Mouse (Mus musculus): ENCODE results near the gene Fam208a. TPM values are rescaled to one million over a fixed set of nuclear protein-coding genes. Genes with fewer than 3 reads are reported as not detected.
A peak's percentile ranks its signal among the peaks of the same experiment; 100 is the strongest.

The Fam208a gene
- polyA plus RNA-seq, 1 experiment: 4.6 TPM

DNA sequence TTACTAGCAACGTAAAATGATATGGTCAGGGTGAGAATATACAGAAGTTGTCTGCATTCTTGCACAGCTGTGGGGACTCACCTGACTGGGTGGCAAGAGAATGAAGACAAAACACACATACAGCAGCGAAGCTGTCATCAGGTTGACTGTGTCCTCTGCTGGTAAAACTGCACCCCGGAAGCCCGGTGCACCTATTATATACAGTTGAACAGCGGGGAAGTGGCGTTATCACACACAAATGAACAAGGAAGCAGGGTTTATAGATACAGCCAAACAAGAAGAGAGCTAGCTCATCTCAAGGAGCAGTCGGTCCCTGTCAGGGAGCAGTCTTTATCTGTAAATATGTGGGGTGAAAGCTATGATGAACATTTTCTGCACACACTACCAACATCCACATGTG, 17.1 kb upstream of the Fam208a start:
- no peak for TF ChIP-seq CTCF (IDR thresholded peaks at IDR 0.05; ENCODE audit: extremely low read depth, insufficient read depth, insufficient read length, insufficient replicate concordance)
- no peak for TF ChIP-seq POLR2A (IDR thresholded peaks at IDR 0.05; ENCODE audit: low read depth, low read length)
- H3K27ac ChIP-seq (ENCODE audit: insufficient read depth, low read length): 0 out of 2 replicates have a peak overlapping the region, but pooled peaks have one; percentile 21
- 66% methylated on average over 7 of the region's 7 CpGs for WGBS
- H3K36me3 ChIP-seq (ENCODE audit: control insufficient read depth, insufficient read depth, low read length): no peaks in the 10 kb centered on the region
- no peak for DNase-seq (ENCODE audit: low read depth in 1 of 2, low spot score in 2 of 2)
- H3K4me1 ChIP-seq (ENCODE audit: control insufficient read depth, insufficient read depth, insufficient read length): peaks cover 16% of the 10 kb centered on the region; the same call in 1 of the 2 replicates
- no peaks in the 10 kb centered on the region for H3K27me3 ChIP-seq (ENCODE audit: control insufficient read depth, insufficient read depth, low read length)
- no peak overlapping the region for H3K4me3 ChIP-seq (ENCODE audit: extremely low read depth, insufficient read depth, insufficient read length)

DNA sequence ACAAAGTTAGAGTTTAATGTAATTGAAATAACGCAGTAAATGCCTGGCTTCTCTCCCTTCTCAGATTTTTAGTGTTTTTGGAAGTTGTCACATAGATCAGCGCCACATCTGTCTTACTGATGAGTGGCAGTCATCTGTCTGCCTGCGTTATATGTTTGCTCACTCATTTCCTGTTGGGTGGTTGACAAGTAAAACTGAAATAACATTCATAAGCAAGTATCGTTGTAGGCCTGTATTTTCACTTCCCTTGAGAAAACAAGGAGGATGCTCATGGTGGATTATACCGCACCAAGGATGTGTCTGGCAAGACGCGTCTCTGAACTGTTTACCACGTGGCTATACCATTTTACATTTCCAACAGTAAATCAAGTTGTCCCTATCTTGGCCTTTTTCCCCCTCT, 15.9 kb upstream of the Fam208a start:
- 32% methylated on average over 8 of the region's 8 CpGs for WGBS
- H3K4me1 ChIP-seq (ENCODE audit: control insufficient read depth, insufficient read depth, insufficient read length): peaks cover 16% of the 10 kb centered on the region; the same call in 1 of the 2 replicates
- H3K4me3 ChIP-seq (ENCODE audit: extremely low read depth, insufficient read depth, insufficient read length): no peak overlapping the region
- H3K36me3 ChIP-seq (ENCODE audit: control insufficient read depth, insufficient read depth, low read length): no peaks in the 10 kb centered on the region
- H3K27me3 ChIP-seq (ENCODE audit: control insufficient read depth, insufficient read depth, low read length): no peaks in the 10 kb centered on the region
- no peak for DNase-seq (ENCODE audit: low read depth in 1 of 2, low spot score in 2 of 2)
- peak overlapping the region; percentile 58; the same call in 1 of the 2 replicates for H3K27ac ChIP-seq (ENCODE audit: insufficient read depth, low read length)
- TF ChIP-seq CTCF (IDR thresholded peaks at IDR 0.05; ENCODE audit: extremely low read depth, insufficient read depth, insufficient read length, insufficient replicate concordance) (no peak), POLR2A (IDR thresholded peaks at IDR 0.05; ENCODE audit: low read depth, low read length) (no peak)

DNA sequence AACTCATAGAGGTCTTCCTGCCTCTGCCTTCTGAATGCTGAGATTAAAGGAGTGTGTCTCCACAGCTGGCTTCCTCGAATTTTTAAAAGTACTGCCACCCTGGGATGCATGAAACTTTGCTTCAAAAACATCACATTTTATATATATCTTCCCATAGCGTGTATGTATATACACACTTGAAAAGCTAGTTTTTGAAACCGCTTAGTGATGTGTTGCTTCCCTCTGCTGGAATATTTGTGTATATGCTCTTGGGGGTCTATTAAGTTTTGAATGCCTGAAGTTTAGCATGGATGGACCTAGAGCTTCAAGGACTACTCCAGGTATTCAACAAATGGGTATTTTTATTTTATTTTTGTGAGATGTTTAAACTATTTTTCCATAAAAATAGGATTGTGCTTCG, 14.7 kb upstream of the Fam208a start:
- WGBS: 26% methylated on average over 4 of the region's 4 CpGs
- no peaks in the 10 kb centered on the region for H3K36me3 ChIP-seq (ENCODE audit: control insufficient read depth, insufficient read depth, low read length)
- no peaks in the 10 kb centered on the region for H3K27me3 ChIP-seq (ENCODE audit: control insufficient read depth, insufficient read depth, low read length)
- TF ChIP-seq POLR2A (IDR thresholded peaks at IDR 0.05; ENCODE audit: low read depth, low read length): no peak
- no peak for TF ChIP-seq CTCF (IDR thresholded peaks at IDR 0.05; ENCODE audit: extremely low read depth, insufficient read depth, insufficient read length, insufficient replicate concordance)
- no peak overlapping the region for H3K4me3 ChIP-seq (ENCODE audit: extremely low read depth, insufficient read depth, insufficient read length)
- H3K27ac ChIP-seq (ENCODE audit: insufficient read depth, low read length): no peak overlapping the region
- H3K4me1 ChIP-seq (ENCODE audit: control insufficient read depth, insufficient read depth, insufficient read length): peaks cover 13% of the 10 kb centered on the region; the same call in 1 of the 2 replicates
- DNase-seq (ENCODE audit: low read depth in 1 of 2, low spot score in 2 of 2): no peak

DNA sequence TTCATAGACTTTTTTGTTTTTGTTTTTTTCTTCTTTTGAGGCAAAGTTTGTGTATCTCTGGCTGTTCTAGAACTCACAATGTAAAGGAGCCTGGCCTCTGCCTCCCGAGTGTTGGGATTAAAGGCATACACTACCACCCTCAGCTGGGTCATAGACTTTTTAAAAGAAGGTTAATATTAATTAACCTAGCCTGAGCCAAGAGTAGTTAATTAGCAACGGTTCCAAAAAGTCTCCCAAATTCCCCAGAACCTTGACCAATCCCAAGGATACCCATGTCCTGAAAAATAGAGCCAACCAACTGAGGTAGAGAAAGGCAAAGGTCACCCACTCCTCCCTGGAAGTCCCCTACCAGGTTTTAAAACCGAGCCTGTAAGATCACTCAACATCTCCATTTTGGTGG, 7.8 kb upstream of the Fam208a start:
- H3K4me1 ChIP-seq (ENCODE audit: control insufficient read depth, insufficient read depth, insufficient read length): no peaks in the 10 kb centered on the region
- 87% methylated on average over 3 of the region's 3 CpGs for WGBS
- no peak for TF ChIP-seq POLR2A (IDR thresholded peaks at IDR 0.05; ENCODE audit: low read depth, low read length)
- TF ChIP-seq CTCF (IDR thresholded peaks at IDR 0.05; ENCODE audit: extremely low read depth, insufficient read depth, insufficient read length, insufficient replicate concordance): no peak
- no peak for DNase-seq (ENCODE audit: low read depth in 1 of 2, low spot score in 2 of 2)
- no peaks in the 10 kb centered on the region for H3K36me3 ChIP-seq (ENCODE audit: control insufficient read depth, insufficient read depth, low read length)
- H3K4me3 ChIP-seq (ENCODE audit: extremely low read depth, insufficient read depth, insufficient read length): no peak overlapping the region
- H3K27ac ChIP-seq (ENCODE audit: insufficient read depth, low read length): no peak overlapping the region
- no peaks in the 10 kb centered on the region for H3K27me3 ChIP-seq (ENCODE audit: control insufficient read depth, insufficient read depth, low read length)

DNA sequence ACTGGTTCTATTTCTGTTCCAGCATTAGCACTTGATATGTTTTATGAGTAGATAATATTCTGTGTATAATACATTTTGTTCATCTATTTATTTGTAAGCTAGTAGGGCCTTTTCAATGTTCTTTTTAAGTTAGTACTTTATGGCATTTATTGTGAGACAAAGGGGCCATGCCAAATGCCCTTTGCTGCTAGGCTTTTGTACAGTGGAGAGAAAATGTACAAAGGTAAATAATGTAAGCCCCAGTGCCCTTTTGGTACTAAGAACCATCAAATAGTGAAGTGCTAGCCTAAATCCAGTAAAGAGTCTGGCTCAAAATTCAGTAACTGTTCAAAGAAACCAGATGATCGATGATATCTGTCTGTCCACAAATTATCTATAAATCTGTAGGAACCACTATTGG, 6.3 kb upstream of the Fam208a start:
- Histone ChIP-seq H3K4me3 (ENCODE audit: extremely low read depth, insufficient read depth, insufficient read length) (no peak overlapping the region), H3K4me1 (ENCODE audit: control insufficient read depth, insufficient read depth, insufficient read length) (no peaks in the 10 kb centered on the region), H3K36me3 (ENCODE audit: control insufficient read depth, insufficient read depth, low read length) (no peaks in the 10 kb centered on the region), H3K27me3 (ENCODE audit: control insufficient read depth, insufficient read depth, low read length) (no peaks in the 10 kb centered on the region), H3K27ac (ENCODE audit: insufficient read depth, low read length) (no peak overlapping the region)
- TF ChIP-seq POLR2A (IDR thresholded peaks at IDR 0.05; ENCODE audit: low read depth, low read length) (no peak), CTCF (IDR thresholded peaks at IDR 0.05; ENCODE audit: extremely low read depth, insufficient read depth, insufficient read length, insufficient replicate concordance) (no peak)
- WGBS: 95% methylated on average over 1 of the region's 1 CpGs
- DNase-seq (ENCODE audit: low read depth in 1 of 2, low spot score in 2 of 2): no peak

DNA sequence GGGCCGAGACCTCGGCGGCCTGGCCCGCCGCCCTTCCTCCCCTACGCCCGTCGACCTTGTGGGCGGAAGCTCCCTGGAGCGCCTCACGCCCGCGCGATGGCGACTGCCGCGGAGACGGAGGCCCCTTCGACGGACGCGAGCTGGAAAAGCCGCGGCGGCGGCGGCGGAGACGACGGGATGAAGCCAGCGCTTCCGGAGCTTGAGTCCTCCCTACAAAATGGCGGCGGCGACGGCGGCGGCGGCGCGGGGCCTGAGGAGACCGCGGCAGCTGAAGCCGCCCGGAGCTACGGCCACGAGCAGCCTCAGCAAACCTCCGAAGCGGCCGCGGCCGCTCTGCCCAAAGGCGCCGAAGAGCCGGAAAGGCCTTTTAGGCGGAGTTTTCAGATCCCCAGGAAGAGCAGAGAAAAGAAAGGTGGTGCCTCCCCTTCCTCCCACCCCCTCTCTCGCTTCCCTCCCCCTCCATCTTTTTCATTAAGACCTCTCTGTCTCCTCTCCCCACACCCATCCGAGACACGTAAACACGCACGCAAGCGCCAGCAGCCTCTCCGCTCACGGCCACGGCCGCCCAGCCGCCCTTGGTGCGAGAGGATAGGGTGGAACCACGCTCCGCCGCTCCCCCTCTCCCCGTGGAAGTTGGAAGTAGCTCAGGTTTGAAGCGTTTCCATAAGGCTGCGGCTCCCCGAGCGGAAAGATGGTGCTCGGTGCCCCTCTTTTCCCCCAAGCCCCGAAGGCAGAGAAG, 508 bp downstream of the Fam208a start:
- peaks cover 5% of the 10 kb centered on the region; the same call in 1 of the 2 replicates for H3K4me1 ChIP-seq (ENCODE audit: control insufficient read depth, insufficient read depth, insufficient read length)
- no peak for TF ChIP-seq CTCF (IDR thresholded peaks at IDR 0.05; ENCODE audit: extremely low read depth, insufficient read depth, insufficient read length, insufficient replicate concordance)
- peak; percentile 21; the same call in 1 of the 2 replicates for TF ChIP-seq POLR2A (IDR thresholded peaks at IDR 0.05; ENCODE audit: low read depth, low read length)

DNA sequence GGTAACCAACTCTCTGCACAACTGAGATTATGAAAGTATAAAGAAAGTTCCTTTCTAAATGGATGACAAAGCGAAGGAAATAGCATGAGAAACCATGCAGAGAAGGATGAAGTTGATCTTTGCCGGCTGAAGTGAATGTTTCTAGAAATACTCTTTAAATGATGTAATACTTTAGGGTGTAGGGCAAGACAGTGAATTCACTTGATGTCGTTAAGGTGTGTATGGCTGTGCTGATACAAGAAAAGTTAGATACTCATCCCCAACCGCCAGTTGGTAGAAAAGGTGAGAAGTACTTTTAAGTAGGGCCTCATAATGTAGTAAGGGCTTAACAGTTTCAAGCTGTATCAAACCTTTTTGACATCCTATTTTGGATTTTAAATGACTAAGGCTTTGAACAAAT, 1.6 kb downstream of the Fam208a start:
- Histone ChIP-seq H3K4me3 (ENCODE audit: extremely low read depth, insufficient read depth, insufficient read length) (no peak overlapping the region; the same call in 1 of the 2 replicates), H3K27ac (ENCODE audit: insufficient read depth, low read length) (no peak overlapping the region), H3K36me3 (ENCODE audit: control insufficient read depth, insufficient read depth, low read length) (peaks cover 1% of the 10 kb centered on the region; the same call in 1 of the 2 replicates), H3K4me1 (ENCODE audit: control insufficient read depth, insufficient read depth, insufficient read length) (peaks cover 5% of the 10 kb centered on the region; the same call in 1 of the 2 replicates), H3K27me3 (ENCODE audit: control insufficient read depth, insufficient read depth, low read length) (no peaks in the 10 kb centered on the region)
- DNase-seq (ENCODE audit: low read depth in 1 of 2, low spot score in 2 of 2): no peak
- TF ChIP-seq POLR2A (IDR thresholded peaks at IDR 0.05; ENCODE audit: low read depth, low read length) (no peak), CTCF (IDR thresholded peaks at IDR 0.05; ENCODE audit: extremely low read depth, insufficient read depth, insufficient read length, insufficient replicate concordance) (no peak)
- 83% methylated on average over 4 of the region's 4 CpGs for WGBS

More for the DNA sequence above, 508 bp downstream of the Fam208a start:
- H3K4me3 ChIP-seq (ENCODE audit: extremely low read depth, insufficient read depth, insufficient read length): peak overlapping the region; percentile 85
- H3K27ac ChIP-seq (ENCODE audit: insufficient read depth, low read length): peak overlapping the region; percentile 99
- peak; percentile 69 to 72 for DNase-seq (ENCODE audit: low read depth in 1 of 2, low spot score in 2 of 2)
- H3K27me3 ChIP-seq (ENCODE audit: control insufficient read depth, insufficient read depth, low read length): no peaks in the 10 kb centered on the region
- H3K36me3 ChIP-seq (ENCODE audit: control insufficient read depth, insufficient read depth, low read length): peaks cover 1% of the 10 kb centered on the region; the same call in 1 of the 2 replicates
- WGBS: 1% methylated on average over 78 of the region's 78 CpGs

Data from spleen, adult 2 months (tissue).